Mouse (Mus musculus): Measurements from ENCODE around the gene Ap2a2.

The Ap2a2 gene

DNA sequence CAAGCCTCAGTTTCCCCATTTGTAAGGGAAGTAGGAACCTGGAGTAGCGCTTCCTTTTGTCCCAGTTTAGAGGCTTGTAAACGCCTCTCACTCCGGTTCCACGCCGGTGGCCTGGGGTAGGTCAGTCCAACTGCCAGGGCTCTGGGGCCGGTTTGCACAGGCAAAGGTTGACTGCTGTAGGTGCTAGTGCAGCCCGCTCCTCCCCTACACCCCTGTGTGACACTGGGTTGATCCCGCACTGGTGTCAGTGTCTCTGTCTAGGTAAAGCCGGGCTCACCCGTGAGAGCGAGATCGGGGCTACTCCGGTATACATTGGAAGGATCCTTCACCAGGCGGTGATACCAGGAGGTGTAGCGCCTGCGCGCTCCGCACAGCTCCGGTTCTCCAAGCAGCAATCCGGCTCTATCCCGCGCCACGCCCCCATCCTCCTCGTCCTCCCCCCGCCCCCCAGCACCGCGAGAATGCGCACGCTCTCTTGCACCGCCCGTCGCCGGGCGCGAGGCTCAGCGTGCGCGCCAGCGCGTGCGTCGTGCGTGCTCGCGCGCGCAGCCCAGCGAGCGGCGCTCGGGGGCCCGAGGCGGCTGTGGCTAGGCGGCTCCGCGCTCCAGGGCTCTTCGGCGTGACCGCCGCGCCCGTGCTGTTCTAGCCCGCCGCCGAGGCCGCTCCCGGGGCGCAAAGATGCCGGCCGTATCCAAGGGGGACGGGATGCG lies at the start of gene Ap2a2:
Ap2a2 (plus strand) TSS at position 492 of the 710 bp plus-strand sequence.
- CTCF ChIA-PET = no interaction called here

DNA sequence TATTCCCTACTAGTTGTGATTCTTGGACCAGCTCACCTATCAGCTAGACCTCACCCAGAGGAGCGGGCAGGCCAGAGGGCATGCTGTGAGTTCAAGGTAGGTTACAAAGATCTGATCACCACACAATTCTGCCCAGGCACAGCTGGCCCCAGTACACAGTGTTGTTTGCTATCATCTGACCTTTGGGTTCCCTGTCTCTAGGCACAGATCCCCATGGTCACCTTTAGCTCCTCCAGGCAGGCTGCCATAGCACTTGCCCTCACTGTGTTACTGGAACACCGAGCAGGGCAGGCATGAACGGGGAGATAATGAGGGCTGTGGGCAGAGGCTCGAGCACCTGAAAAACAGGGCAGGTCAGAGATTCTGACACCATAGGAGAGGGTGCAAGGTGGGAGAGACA lies 44.3 kb upstream of the Ap2a2 start:
- CTCF ChIA-PET = no interaction called here

DNA sequence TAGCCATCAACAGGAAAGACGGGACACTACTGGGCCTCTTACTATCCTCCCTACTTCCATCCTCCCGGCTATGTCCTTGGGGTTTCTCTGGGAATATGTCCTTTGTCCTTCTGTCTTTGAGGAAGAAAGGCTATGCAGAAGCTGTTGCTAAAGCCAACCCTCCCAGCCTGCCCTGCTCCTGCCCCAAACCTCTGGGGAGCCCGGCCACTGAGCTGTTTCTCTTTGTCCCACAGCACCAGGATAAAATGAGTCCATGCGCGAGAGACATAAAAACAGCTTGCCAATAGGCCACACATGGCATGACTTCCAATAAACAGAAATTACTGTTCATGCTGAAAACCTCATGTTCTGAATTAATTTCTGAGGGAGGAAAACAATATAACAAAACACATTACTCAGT lies 43.7 kb upstream of the Ap2a2 start:
- CTCF ChIA-PET = no interaction called here

DNA sequence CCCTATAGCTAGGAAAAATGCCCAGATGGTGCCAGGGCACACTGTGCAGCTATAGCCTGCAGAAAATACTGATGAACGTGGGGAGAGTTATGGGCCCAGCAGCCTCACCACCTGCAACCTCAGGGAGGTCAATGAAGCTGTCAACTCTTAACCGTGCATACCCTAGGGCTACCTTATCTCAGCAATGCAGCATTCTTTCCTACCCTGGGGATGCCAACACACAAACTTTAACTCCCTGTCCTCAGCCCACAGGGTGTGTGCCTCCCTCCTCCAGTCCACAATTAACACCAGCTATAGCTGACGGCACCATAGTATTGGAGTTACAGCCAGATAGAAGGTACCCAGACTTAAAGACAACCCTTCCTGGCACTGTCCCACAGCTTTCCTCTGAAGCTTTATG lies 43.0 kb upstream of the Ap2a2 start:
- CTCF ChIA-PET = no interaction called here

DNA sequence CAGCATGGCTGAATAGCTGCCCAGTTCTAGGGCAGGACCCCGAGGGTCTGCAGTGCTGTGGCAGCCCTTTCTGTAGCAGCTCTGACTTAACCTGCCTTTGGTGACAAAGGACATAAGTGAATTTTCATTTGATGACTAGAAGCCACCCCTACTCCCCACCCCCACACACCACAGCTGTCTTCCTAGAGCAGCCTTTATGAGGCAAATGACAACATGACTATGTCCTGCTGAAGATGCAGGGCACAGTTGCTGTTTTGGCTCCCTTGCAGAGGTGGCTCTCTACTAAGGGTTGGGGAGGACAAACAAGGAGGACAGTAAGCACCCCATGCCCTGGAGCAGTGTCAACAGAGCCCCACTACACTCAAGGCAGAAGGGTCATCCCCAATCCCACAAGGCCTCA lies 42.2 kb upstream of the Ap2a2 start:
- CTCF ChIA-PET = interaction anchor here (0.7 kb wide), 1 partner anchor 155 kb away, joined by 4 read pairs; no protein-coding TSS in a partner anchor

DNA sequence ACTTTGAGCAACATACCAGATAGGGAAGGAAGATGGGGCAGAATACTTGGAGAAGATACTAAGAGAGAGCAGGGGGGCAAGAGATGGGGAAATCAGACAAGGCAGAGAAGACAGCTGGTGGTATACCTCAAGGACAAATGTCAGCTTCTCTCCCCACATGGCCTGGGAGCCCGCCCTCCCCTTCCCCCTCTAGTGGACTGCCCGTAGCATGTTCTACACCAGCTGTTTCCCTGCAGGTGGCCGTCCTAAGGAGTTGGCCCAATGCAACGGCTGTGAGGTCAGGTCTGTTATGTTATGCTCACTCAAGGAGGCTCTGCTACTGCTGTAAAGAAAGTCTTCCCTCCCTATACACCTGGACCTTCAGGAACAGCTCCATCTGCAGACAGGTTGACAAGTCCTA lies 39.0 kb upstream of the Ap2a2 start:
- CTCF ChIA-PET = no interaction called here

DNA sequence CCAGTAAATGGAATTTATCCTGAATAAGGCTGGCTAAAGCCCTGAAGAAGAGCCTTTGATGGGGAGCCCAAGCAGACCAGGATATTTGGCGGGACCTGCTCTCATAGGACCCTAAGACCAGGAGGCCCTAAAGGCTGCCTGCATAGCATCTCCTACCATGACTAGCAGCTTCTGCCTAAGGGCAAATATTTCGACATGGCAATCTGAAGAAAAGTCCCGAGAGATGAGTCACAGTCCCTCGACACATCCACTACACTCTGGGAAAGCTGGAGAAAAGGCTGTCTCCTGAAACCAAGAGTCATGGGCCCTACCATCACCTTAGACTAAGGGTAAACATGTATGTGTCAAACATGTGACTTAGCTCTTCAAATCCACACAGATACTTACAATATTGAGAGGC lies 37.7 kb upstream of the Ap2a2 start:
- CTCF ChIA-PET = no interaction called here

DNA sequence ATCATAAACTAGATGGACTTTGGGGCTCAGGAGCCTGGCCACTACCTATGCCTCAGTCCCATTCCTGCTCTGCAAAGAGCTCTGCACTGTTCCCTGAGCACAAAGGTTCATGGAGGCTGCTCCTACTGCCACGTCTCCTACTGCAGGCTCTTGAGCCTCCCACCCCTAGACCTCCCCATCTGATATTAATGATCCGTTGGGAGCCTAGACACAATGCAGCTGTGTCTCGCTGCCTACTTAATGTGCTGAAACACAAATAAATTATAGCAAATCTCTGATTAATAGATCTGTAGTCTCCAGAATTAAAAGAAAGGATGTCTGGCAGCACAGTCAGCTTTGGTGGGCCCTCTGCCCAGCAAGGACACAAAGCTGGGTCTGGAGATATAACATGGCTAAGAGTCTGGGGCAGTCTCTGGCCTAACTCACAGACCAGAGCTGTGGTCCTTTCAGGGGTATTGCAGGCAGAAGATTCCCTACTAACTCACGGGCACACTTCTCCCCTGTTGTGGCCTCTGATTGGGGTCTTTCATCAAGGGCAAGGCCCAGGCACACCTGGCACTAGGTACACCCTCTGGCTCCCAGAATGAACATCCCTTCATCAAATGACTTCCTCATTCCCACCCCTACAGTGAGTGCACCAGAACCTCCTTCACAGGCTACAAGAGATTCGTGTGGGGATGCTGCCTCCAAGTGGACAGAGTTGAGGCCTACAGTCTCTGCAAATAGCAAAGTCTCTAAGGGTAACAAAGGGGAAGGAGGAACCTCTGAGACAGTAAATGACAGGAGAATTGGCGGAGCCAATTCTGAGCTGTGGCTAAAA lies 37.0 kb upstream of the Ap2a2 start:
- CTCF ChIA-PET = interaction anchor here (1.2 kb wide), 1 partner anchor 69 kb away, joined by 3 read pairs; no protein-coding TSS in a partner anchor

DNA sequence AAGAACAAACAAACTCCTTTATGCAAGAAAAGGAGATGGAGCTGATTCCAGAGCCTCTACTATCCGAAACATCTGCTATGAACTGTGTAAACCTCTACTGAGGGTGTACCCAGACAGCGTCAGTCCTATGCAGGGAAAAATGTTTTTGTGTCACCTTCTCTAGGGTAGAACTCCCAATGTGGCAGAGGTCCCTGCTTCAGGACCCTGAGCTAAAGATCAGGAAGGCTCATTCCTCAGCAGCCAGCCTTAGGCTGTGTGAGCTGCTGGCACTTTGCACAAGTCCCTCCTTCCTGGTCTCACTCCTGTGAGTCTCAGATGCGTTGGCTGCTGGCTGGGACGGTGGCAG lies 36.4 kb upstream of the Ap2a2 start:
- CTCF ChIA-PET = interaction anchor here (0.6 to 1.2 kb wide), 2 partner anchors 13 to 70 kb away, joined by 3 read pairs; no protein-coding TSS in a partner anchor

DNA sequence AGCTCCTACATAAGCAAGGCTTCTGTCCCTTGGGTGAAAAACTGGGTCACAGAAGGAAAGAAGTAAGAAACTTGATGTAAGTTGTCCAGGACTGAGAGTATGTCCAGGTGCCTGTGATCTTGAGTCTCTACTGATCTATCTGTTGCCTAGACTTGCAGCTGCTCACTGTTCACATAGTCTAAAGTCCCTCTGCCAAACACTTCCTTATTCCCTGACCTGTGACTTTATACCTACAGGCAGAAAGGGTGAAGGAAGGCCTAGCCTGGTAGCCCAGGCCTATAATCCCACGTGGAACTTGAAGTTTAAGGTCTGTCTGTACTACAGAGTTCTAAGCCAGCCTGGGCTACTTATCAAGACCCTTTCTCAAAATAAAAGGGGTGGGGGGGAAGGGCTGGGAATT lies 26.4 kb upstream of the Ap2a2 start:
- CTCF ChIA-PET = no interaction called here

DNA sequence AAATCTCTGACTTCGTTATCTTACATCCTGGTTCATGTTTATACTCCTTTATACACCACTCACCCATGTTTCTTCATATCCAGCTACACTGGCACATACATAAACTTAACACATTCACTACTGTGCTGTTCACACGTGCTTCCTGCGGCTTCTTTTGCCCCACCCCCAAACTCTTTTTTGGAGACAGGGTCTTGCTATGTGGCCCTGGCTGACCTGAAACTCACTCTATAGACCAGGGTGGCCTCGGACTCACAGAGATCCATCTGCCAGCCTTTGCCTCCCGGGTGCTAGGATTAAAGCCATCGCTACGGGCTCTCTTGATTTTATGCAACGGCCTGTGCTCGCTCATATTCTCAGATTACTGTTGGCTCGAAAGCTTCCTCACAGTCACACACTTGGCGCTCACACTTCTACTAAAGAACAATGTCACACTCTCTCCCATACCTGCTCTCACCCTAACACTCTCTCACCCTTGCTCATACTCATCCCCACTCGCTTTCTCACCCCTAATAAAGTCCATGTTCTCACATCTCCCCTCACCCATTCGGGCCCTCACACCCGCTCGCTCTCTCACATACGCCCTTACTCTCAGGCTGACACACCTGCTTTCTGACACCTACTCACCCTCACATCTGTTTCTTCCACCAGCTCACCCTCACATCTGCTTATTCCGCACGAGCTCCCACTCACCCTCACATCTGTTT lies 23.0 kb upstream of the Ap2a2 start:
- CTCF ChIA-PET = no interaction called here

DNA sequence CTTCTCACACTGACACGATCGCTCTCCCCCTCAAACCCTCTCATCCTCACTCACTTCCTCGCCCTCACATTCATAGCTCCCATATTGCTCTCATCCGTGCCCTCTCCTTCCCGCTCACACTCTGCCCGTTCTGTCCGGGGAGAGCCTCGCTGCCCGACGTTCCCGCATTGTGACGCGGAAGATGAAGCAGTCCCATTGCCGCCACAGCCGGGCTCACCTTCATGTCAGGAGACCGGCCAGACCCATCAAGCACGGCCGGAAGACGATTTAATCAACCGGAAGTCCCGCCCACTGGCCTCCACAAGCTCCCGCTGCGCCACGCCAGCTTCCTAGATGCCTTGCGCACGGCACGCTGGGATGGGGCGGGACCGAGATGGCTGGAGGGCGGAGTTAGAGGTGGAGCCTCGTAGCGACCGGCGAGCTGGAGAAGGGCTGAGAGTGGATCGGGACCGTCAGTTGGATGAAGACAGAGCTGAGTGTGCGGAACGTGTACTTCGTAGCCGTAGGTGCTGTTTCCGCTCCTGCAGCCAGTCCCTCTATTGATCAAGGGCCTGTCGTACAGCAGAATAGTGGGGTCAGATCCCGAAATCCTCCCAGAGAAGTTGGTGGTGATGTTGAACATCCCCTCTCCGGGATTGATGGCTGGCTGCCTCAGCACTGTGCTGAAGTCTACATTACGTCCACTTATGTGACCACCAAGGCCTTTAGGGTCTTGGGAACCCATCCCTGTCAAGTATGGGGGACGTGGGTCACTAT lies 22.2 kb upstream of the Ap2a2 start, which contains the start of gene Chid1:
Chid1 (minus strand) TSS at position 302 of the 756 bp plus-strand sequence.
- CTCF ChIA-PET = no interaction called here

DNA sequence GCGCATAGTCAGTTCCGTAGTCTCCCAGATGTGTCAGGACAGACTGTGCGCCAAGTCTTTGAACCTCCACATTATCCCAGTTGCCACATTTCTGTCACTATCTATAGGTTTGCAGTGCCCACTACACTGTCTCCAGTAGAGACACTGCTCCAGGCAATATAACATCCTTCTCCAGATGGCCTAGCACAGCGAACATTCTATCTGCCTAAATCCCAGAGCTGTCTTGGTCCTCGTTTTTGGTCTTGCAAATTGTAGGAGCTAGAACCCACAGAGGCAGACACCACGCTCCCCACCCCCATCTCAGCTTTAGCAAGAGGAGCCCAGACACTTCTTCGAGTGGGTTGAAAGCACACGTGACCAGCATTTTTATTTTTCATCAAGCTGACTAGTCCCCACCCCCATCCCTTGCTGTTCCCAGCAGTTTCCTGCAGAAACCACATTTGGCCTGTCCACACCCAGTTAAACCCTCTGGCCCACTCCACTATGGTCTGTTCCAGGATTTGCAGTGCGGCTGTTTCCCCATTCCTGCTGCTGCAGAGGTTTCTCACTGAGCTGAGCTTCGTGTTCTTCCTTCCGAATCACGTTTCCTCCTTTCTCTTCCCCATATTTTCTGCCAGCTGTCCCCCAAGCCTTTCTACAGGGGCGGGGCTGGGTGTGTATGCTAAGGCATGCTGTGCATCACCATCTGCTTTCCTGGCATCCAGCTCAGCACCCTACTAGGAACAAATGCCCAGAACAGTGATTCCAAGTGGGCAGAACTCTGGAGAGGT lies 21.5 kb upstream of the Ap2a2 start:
- CTCF ChIA-PET = interaction anchor here (0.6 kb wide), 1 partner anchor 65 kb away, joined by 3 read pairs; no protein-coding TSS in a partner anchor

DNA sequence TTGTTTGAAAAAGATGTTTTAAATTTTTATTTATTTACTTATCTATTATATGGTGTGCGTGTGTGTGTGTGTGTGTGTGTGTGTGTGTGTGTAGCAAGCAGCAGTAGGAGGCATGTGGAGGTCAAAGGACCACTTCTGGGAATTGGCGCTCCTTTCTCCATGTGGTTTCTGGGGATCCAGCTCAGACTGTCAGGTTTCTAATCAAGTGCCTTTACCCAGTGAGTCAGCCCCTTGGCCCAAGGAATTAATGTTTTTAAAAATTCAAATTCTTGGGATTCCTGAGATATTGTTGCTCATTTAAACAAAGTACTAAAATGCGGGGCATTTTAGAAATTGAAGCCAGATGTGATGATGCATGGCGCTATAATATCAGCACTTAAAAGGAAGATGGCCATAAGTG lies 20.3 kb upstream of the Ap2a2 start:
- CTCF ChIA-PET = interaction anchor here (0.6 kb wide), 1 partner anchor 79 kb away, joined by 3 read pairs; no protein-coding TSS in a partner anchor

DNA sequence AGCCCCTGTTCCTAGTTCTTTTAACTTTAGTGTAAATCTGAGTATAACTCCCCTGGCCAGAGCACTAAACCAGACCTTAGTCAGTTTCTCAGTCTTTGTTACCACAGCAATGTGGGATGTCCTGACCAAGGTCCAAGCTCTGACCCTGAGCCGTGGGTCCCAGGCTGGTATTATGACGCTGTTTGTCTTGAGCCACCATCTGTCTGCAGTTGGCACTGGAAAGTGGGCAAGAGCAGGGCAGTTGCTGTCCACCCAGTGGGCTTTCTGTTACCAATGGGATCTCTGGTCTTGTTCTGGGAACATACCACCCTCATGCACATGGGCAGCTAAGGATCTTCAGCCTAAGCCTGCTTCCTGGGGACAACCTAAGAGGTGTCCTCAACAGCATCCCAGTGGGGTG lies 19.4 kb upstream of the Ap2a2 start:
- CTCF ChIA-PET = no interaction called here

DNA sequence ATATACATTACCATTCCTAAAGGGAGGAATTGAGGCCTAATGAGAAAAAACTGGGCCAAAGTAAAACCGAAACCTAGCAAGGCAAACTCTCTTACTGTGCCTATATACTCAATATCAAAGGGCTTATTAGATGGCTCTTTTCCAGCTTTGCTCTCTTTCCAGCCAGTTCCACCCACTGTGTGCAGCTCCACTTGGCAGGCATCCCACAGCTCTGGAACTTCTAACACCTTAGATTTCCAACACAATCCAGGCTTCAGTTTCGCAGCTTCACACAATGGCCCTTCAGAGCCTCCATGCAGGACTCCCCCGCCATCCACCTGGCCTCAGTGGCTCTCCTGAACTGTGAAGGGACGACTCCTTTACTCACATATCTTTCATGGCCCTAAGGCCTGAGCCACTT lies 17.3 kb upstream of the Ap2a2 start:
- CTCF ChIA-PET = no interaction called here

DNA sequence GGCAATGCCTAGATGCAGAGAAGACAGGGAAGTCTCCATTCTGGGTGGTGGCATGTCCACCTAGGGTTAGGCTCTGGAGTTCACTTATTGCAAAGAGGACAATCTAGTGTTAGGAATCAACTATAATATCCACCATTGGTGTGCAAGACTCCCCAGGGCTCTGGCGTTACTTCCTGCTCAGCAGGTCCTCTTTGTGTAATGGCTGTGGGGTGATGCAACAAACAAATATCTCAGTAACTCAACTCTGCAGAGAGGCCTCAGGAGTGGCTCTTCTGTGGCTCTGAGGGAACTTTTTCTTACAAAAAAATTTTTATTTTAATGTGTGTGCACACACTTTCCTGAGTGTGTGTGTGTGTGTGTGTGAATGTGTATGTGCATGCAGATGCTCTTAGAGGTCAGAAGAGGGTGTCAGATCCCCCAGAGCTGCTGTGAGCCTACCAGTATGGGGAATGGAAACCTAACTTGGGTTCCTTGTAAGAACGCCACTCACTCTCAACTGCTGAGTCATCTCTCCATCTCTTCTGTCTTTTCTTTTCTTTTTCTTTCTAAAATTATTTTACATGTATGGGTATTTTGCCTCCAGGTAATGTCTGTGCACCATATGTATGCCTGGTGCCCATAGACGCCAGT lies 12.4 kb upstream of the Ap2a2 start:
- CTCF ChIA-PET = no interaction called here

DNA sequence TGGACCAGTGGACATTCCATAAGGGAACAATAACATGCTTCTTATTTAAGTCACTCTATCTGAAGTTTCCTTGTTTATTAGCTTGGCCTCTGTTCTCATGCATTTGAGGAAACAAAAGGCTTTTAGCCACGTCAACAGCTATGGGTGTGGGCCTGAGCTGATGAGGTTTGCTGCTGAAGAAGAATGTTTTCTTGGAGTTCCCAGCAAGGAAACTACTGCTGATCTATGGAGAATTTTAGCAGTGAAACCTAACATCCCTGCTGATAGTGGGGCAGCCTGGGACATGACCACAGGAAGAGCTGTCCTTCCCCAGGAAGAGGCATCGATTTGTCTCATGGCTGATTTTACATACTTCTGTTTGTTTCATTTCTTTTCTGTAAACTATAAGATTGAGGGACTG lies 11.5 kb upstream of the Ap2a2 start:
- CTCF ChIA-PET = interaction anchor here (0.6 to 0.7 kb wide), 2 partner anchors 23 to 109 kb away, joined by 3 to 6 read pairs; no protein-coding TSS in a partner anchor

DNA sequence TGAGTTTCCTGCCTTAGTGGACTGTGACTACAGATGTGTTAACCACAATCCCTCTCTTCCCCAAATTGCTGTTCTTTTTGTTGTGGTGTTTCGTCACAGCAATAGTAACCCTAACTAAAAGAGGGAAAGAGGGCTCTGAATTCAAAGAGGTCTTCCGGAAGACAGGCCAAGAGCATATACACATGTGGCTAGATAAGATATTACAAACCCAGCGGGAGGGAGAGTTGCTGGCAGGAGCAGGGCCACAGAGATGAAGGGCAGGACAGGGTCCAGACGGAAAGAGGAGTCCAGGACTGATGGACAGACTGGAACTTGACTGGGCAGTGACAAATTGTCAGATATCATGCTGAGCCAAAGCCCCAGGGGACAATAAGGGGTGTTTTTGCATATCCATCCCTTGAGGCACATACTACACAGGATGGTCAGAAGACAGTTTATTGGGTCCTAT lies 3.6 kb upstream of the Ap2a2 start:
- CTCF ChIA-PET = no interaction called here

DNA sequence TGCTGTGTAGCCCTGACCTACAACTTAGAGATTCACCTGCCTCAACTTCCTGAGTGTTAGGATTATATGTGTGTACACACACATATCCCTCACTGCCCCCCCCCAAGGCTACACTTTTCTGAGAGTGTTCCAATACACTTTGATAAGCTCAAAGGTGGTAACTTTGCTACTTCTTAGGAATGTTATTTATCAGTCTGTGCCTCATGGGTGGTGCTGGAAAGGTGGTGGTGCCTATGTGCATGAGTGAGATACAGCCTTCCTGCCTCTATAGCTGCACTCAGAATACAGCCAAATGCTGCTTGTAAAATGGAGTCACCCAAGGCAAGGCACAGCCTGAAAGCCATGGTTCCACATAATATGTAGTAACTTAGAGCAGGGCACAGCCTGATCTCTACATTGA lies 3.0 kb upstream of the Ap2a2 start:
- CTCF ChIA-PET = no interaction called here
